Mouse (Mus musculus) heart, postnatal 10 days (tissue): Measurements from ENCODE around the gene Sirt7. TPM values are rescaled to one million over a fixed set of nuclear protein-coding genes. Genes with fewer than 3 reads are reported as not detected.

Source experiments
- DNase-seq, 2 experiments: peaks; one replicate each; pipeline ENCODE4 v3.0.0; 2021
- intact Hi-C: fragments of 180-260 bp; cut with DNase I; formaldehyde crosslinking; loops from one replicate; pipeline ENCODE4 v1.15.1; 2025
- microRNA-seq, 2 experiments: library from miRNA; unstranded; fragments of <30 nt; microRNA quantifications; one replicate each; pipeline ENCODE4 v1.2.0; 2022
- total RNA-seq, 2 experiments: library from RNA; stranded (reverse); gene quantifications; 2 replicates each; pipeline ENCODE4 v1.2.3; 2021

The Sirt7 gene
- total RNA-seq, 2 experiments from 2014 or later: 11.9 to 12.5 TPM

DNA sequence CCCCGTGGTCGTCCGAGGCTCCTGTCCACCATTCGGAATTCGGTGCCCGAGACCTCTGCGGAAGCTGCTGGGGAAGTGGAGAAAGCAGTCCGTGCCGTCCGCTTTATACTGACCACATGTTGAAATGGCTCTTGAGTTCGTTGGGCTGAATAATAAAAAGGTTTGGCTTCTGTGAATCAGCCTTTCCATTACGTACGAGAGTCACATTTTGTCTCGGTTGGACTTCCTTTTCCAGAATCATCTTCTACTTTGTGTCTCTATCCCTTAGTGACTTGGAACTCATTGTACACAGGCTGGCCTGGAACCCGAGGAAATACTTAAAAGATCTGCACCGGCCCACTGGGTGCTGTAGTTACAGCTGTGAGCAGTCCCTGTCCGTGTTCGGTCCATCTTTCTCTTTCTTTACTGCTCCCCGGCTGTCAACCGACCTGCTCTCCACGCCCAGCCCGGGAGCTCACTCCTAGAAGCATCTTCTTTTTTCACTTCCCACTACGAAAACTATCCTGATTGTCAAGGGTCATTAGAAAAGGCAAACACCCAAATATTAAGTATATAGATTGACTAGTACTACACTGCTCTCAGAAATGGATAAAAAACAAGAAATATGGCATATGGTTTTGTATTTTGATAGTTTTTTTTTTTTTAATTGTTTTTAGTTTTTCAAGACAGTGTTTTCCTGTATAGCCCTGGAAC lies 51.3 kb downstream of the Sirt7 start:
- intact Hi-C loops: loop anchor here (2.0 kb wide), 1 partner anchor 55 kb away; no protein-coding TSS in a partner anchor
- DNase-seq: no peak

DNA sequence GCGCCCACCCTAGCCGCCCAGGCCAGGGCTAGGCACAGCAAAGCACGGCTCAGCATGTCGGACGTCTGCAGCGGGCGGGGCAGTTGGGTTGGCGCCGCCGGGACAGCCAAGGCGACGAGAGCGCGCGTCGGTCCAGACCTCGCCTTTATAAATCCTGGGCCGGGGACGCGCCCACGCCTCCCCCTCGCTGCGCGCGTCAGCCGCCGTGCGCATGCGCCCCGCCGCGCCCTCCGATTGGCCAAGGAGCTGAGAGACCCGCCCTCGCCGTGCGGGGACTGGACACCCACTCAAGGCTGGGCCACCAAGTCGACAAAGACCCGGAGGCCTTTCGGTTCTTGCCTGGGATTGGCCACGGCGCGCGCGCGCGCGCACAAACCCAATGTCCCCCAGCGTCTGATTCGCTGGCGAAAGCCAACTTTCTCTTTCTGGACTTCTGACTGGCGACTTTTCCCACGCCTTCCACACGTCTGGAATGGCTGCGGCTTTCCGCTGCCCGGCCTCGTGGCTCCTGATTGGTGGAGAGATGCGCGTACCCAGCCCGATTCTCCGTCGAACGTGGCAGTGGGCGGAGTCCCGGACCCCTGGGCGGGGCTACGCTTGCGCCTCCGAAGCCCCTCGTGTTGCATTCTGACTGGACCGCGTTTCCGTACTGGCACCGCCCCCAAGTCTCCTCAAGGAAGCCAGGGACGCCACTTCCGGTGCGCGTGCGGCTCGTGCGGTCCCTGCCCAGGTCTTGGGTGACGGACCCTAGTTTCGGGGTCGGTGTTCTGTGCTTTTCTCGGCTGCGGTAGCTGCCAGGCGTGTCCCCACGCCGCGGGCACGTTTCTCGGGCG lies 52.1 kb downstream of the Sirt7 start, which contains the start of gene P4hb:
Gene P4hb (minus strand): TSS at position 502 of the 833 bp plus-strand sequence.
- intact Hi-C loops: loop anchor here (2.0 kb wide), 1 partner anchor 54 kb away; no protein-coding TSS in a partner anchor
- peak; percentile 100 for DNase-seq

DNA sequence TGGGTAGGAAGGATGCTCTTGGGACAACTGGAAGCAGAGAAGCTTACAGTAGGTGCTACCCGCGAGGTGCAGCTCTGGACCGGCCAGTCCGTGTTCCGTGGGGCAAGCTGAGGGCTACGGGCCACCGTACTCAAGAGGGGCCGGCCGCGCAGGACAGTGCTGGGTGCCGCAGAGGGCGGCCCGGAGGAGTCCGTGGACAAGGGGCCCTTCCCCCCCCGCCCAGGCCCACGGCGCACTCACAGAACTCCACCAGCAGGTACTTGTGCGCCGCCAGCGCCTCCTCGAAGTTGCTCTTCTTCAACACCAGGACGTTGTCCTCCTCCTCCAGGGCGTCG lies 52.7 kb downstream of the Sirt7 start:
- intact Hi-C loops: loop anchor here (2.0 kb wide), 1 partner anchor 54 kb away; no protein-coding TSS in a partner anchor

DNA sequence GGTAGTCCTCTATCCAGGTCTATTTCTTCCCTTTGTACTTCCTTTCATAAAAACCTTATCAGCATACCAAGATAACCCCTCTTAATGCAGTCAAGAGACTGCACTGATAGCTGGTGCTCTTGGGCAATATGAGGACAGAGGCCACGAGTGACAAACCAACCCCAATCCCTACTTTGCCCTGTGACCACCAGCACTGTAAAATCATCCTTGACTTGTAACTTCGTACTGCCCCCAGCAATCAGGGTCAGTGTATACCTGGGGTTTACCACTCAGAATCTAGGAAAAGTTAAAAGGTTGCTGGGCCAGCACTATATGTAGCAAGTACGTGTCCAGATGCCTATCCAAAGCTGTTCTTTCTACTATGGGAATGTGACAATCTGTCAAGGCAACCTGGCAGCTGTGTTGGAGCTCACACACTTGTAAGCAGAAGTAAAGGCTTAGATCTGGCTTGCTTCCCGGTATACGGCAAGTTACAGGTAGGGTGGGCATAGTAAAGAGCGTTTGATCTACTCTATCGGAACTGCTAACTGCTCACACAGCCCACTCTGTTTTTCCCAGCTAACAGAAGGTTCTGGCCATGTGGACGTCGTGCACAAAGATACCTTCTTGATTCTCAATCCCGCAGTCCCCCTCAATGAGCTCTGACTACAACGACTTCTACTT lies 53.2 kb downstream of the Sirt7 start:
- DNase-seq: peak in 1 of 2 experiments; percentile 13
- intact Hi-C loops: loop anchor here (2.0 kb wide), 2 partner anchors 21 to 53 kb away; partner anchors contain the start of gene Ppp1r27

More for the DNA sequence above, 52.7 kb downstream of the Sirt7 start:
- no peak for DNase-seq

DNA sequence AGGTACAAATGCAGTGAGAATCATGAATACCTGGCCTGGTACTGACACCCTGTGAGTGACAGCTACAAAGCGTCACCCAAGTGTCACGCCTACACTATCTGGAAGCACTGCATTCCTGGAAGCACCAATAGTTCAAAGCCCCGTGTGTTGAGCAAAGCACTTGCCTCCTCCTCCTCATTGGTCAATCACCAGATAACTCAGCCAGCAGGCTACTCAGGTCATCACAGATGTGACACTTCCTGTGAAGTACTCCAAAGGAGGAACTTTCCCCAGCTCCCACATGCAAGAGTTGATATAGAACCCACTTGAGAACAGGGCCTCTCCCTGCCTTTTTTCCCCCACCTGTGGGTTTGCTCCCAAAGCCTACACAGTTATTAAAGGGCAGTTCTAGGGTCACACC lies 53.9 kb downstream of the Sirt7 start:
- intact Hi-C loops: loop anchor here (2.0 kb wide), 1 partner anchor 20 kb away; the partner anchor contains the start of gene Ppp1r27
- DNase-seq: no peak

Small RNA genes lying within 50 kb of the gene (microRNA-seq; reads per million reads assigned to microRNA genes)
- gene Mir6936: 0 reads per million in 2 experiments

Other genes with a start within 250 kb of the Sirt7 start
- 10 to 100 TPM; 21.3 to 24.3 TPM for gene Faap100, start 246.5 kb downstream of the Sirt7 start, total RNA-seq
- 10 to 100 TPM; 53.9 to 59.6 TPM for gene Nploc4, start 187.5 kb downstream of the Sirt7 start, total RNA-seq
- 1 to 10 TPM in 1 of 2 experiments, under 1 TPM in 1; 0.24 to 2.3 TPM for gene Tspan10, start 182.6 kb downstream of the Sirt7 start, total RNA-seq
- gene Pde6g, start 171.7 kb downstream of the Sirt7 start, total RNA-seq: under 1 TPM in 1 of 2 experiments, not detected in 1; 0.32 TPM
- 10 to 100 TPM; 33.5 to 35.2 TPM for gene Oxld1, start 167.2 kb downstream of the Sirt7 start, total RNA-seq
- 1 to 10 TPM; 6.4 to 7.9 TPM for gene Ccdc137, start 167.1 kb downstream of the Sirt7 start, total RNA-seq
- gene Arl16, start 157.6 kb downstream of the Sirt7 start, total RNA-seq: 10 to 100 TPM; 13.6 to 16.5 TPM
- 100 to 1,000 TPM; 227 to 233 TPM for gene Mrpl12, start 140.6 kb downstream of the Sirt7 start, total RNA-seq
- 10 to 100 TPM; 24.8 to 25.0 TPM for gene Slc25a10, start 133.4 kb downstream of the Sirt7 start, total RNA-seq
- gene Gcgr, start 94.5 kb downstream of the Sirt7 start, total RNA-seq: 1 to 10 TPM; 2.4 to 3.1 TPM
- gene Mcrip1, start 75.5 kb downstream of the Sirt7 start, total RNA-seq: 10 to 100 TPM; 70.5 to 72.7 TPM
- under 1 TPM in 1 of 2 experiments, not detected in 1; 0.60 TPM for gene Ppp1r27, start 74.1 kb downstream of the Sirt7 start, total RNA-seq
- 100 to 1,000 TPM; 306 to 311 TPM for gene P4hb, start 52.0 kb downstream of the Sirt7 start, total RNA-seq
- gene Arhgdia, start 43.6 kb downstream of the Sirt7 start, total RNA-seq: 100 to 1,000 TPM; 236 to 257 TPM
- gene Alyref, start 26.9 kb downstream of the Sirt7 start, total RNA-seq: 10 to 100 TPM; 86.1 to 88.3 TPM
- gene Anapc11, start 26.8 kb downstream of the Sirt7 start, total RNA-seq: 100 to 1,000 TPM in 1 of 2 experiments, 10 to 100 TPM in 1; 95.1 to 105 TPM
- under 1 TPM; 0.55 to 0.98 TPM for gene Npb, start 16.8 kb downstream of the Sirt7 start, total RNA-seq
- gene Pcyt2, start 7.3 kb downstream of the Sirt7 start, total RNA-seq: 10 to 100 TPM; 39.7 to 45.8 TPM
- 10 to 100 TPM; 24.2 to 27.0 TPM for gene Mafg, start 8.4 kb upstream of the Sirt7 start, total RNA-seq
- 1 to 10 TPM; 4.8 to 5.5 TPM for gene Pycr1, start 18.5 kb upstream of the Sirt7 start, total RNA-seq
- gene Myadml2, start 22.9 kb upstream of the Sirt7 start, total RNA-seq: 10 to 100 TPM; 38.0 to 41.6 TPM
- under 1 TPM in 1 of 2 experiments, not detected in 1; 0.12 TPM for gene Notum, start 35.9 kb upstream of the Sirt7 start, total RNA-seq
- gene Aspscr1, start 47.7 kb upstream of the Sirt7 start, total RNA-seq: 10 to 100 TPM; 52.8 to 53.0 TPM
- 10 to 100 TPM; 38.1 to 40.6 TPM for gene Cenpx, start 88.5 kb upstream of the Sirt7 start, total RNA-seq
- 10 to 100 TPM in 1 of 2 experiments, 1 to 10 TPM in 1; 9.7 to 10.1 TPM for gene Lrrc45, start 88.7 kb upstream of the Sirt7 start, total RNA-seq
- gene Rac3, start 96.2 kb upstream of the Sirt7 start, total RNA-seq: 1 to 10 TPM; 1.4 to 1.7 TPM
- gene Dcxr, start 102.0 kb upstream of the Sirt7 start, total RNA-seq: 1 to 10 TPM; 3.2 to 4.1 TPM
- gene Cbr2, start 106.9 kb upstream of the Sirt7 start, total RNA-seq: 10 to 100 TPM in 1 of 2 experiments, 1 to 10 TPM in 1; 8.3 to 14.4 TPM
- gene Hmga1b, start 137.6 kb upstream of the Sirt7 start, total RNA-seq: 10 to 100 TPM; 20.1 to 21.0 TPM
- 10 to 100 TPM; 12.2 to 12.5 TPM for gene Rfng, start 159.0 kb upstream of the Sirt7 start, total RNA-seq
- 10 to 100 TPM; 61.7 to 69.1 TPM for gene Gps1, start 159.0 kb upstream of the Sirt7 start, total RNA-seq
- gene Dus1l, start 171.2 kb upstream of the Sirt7 start, total RNA-seq: 10 to 100 TPM; 33.1 to 34.8 TPM
- 10 to 100 TPM; 27.4 to 33.8 TPM for gene Fasn, start 199.3 kb upstream of the Sirt7 start, total RNA-seq